Mouse (Mus musculus) right cerebral cortex, postnatal 36 days (tissue): ENCODE data around the gene Cyp2b10.
"Not testable (repeated sequence)": the region's sequence is repeated elsewhere in the genome, so short reads cannot be mapped to it uniquely, and the experiment has no call there.

Experiments used
- DNase-seq, 2 experiments: peaks; one replicate each; pipeline ENCODE4 v3.0.0; 2022; ENCODE audit warnings: low spot score in 2 of 2, mixed read lengths in 1 of 2

The Cyp2b10 gene

DNA sequence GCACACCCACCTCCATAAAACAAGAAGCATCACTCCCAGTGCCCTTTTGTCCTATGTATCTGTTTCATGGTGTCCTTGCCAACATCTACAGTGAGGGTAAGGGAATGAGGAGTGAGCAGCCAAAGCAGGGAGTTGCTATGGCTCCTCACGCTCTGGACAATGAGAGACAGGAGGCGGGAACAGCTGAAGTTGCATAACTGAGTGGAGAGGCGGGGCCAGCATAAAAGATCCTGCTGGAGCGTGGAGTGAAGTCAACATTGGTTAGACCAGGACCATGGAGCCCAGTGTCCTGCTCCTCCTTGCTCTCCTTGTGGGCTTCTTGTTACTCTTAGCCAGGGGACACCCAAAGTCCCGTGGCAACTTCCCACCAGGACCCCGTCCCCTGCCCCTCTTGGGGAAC is at the start of gene Cyp2b10:
Gene Cyp2b10, plus strand, starts transcription at position 210 of the 400 bp plus-strand sequence.
- DNase-seq = no peak

DNA sequence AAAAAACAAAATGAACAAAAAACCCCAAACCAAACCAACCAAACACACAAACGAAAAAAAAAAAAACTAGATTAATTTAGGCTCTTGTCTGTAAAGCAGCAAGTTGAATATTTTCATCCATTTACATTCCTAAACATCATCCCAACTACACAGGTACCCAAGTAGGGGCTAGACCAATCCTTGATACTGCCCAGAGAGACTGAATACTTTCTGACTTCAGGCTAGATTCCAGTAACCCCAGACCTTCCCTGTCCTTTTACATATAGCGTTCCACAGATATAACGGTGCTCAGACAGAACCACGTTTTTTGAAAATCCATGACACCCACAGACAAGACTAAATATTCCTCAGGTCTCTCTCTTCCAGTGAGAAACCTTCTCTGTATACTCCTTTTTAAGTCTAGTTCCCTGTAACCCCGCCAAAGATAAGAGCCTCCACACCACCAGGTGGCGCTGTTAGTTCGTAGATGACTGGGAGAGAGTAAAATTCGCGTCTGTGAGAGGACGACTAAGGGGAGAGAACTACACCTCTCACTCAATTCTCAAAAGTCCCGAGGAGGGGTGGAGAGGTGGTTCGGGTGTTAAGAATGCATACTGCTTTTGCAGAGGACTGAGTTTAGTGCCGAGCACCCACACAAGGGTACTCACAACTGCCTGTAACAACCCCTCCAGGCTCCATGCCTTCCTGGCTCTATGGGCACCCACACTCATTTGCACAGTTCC is 49.5 kb upstream of the Cyp2b10 start:
- DNase-seq = peak; percentile 54 to 59

DNA sequence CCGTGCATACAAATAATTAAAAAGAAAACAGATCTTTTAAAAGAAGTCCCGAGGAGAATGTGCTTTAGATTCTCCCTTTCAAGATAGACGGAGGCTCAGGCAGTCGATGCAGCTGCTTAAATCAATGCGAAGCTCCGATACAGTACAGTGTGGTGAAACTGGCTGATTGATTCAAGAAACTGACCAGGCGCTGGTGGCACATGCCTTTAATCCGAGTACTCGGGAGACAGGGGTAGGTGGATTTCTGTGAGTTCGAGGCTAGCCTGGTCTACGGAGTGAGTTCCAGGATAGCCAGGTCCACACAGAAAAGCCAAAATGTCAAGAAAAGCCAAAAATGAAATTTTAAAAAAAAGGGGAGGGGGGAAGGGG is 49.0 kb upstream of the Cyp2b10 start:
- no peak for DNase-seq

DNA sequence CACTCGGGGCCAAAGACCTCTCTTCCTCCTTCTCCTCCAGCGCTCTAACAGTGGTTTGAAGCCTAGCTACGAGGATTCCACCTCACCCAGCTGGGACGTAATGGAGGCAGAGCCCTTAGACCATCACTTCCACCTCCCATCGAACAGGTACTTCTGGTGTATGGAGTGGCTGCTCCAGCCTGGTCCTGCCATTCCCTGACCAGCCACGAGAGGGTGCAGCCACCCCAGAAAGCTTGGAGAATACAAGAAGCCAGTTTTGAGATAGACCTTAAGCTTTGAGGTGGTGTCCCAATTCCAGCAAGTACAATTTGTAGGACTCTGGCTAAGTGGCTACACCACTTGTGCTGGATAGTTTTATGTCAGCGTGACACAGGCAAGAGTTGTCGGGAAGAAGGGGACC is 42.3 kb upstream of the Cyp2b10 start:
- DNase-seq = peak; percentile 8 to 30

DNA sequence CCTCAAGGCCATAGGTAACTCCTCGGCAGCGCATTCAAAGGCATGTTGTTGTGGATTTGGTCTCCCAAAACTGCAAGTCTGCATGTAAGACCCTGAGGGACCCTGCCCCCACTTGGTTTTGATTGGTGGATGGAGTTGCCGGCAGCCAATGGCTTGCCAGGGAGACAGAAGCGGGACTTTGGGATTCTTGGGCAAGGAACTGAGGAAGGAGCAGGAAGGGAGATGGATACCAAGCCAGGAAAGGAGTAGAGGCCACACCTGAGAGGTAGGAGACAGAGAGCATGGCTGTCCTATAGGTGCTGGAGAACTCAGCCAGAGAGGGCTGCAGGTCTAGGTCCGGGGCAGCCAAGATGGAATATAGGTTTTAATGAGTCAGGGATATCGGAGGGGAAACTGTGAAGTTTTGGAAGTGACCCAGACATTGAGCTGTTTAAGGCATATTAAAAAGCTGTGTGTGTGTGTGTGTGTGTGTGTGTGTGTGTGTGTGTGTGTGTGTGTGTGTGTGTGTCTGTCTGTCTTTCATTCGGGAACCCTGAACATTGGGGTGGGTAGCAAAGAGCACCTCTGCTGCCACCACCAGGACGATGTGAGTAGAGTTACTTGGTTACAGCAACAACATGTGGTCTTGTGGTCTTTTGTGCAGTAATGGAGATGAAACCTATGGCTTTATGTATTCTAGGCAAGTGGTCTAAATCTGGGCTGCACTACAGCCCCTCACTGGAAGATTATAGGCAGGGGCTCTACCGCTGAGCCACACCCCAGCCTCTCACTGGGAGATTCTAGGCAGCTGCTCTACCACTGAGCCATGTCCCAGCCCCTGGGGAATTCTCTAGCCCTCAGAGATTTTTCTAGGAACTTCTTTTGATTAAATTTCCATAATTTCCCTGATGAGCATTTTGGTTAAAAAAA is 37.2 kb upstream of the Cyp2b10 start:
- DNase-seq = no peak

DNA sequence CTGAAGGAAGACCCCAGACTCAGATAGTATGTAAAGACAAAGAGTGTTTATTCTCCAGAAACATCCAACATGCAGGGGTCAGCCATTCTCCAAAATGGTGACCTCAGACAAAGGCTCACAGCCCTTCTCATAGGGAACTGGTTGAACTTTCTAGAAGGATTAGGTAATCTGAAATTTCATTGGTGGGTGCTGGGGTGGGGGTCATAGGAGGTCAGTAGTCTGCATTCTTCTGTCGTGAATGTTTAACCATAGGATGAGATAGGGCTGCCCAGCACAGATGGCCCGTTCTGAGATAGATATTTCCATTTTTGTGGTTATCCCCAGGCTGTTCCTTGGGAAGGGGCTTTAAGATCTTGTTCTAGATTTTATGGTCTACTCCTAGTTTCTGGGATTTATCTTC is 35.1 kb upstream of the Cyp2b10 start:
- no peak for DNase-seq

DNA sequence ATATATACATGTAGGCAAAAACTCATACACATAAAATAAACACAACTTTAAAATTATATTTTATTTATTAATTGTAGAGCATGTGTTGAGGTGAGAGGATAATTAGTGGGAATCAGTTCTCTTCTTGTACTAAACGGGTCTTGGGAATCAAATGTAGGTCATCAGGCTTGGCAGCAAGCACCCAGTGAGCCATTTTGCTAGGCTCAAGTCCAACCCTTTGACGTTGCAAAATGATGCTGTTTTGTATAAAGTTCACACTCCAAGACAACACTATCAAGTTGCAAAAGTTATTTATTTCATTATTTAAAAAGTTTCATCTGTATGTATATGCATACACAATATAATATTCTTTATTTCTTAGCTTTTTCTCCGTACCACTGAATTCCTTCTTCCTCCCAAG is 33.7 kb upstream of the Cyp2b10 start:
- DNase-seq = no peak

DNA sequence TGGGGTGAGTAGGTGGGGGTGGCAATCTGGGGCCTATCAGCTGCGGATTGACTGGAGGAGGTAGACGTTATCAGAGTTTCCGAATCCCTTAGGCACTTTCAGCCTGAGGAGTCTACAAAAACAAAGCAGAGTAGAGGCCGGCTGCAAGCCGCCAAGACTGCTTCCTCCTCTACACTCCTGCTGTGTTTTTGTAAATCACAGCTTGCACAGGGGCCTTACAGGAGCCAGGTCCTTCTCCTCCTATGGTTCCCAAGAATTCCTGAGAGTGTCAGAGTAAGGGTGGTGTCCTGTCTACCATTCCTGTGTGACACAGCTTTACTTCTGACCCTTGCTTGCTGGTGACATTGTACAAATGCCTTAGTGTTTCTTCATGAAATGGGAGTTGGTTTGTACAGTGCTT is 32.6 kb upstream of the Cyp2b10 start:
- no peak for DNase-seq

DNA sequence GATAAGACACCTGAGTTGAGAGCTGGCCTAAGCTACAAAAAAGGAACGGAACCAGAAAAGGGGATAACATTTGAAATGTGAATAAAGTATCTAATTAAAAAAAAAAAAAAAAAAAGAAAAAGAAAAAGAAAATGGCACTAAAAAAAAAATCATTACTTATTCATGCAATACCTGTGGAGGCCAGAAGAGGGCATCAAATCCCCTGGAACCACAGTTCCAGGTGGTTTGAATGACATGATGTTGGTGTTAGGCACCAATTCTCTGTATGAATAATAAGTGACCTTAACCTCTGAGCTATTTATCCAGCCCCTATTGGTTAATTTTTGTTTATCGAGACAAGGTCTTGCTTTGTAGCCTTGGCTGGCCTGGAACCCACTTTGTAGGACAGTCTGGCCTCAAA is 27.6 kb upstream of the Cyp2b10 start:
- no peak for DNase-seq

DNA sequence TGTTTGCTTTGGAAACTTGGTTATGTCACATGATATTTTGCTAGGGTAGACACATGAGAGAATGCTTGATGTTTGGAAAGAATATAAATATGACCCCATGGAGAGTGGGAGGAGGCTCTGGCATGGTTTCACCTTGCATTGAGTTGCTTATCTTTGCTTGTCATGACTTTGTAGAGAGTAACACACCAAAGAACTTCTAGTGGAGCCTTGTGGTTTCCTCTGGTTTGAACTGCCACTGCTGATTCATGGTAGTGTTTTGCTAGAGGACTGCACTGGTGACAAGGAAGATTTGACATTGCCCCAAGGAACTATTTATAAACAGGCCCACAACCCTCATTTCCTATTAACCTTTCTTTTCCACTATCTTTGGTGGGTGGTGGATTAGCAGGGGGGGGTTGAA is 24.8 kb upstream of the Cyp2b10 start:
- DNase-seq = no peak

DNA sequence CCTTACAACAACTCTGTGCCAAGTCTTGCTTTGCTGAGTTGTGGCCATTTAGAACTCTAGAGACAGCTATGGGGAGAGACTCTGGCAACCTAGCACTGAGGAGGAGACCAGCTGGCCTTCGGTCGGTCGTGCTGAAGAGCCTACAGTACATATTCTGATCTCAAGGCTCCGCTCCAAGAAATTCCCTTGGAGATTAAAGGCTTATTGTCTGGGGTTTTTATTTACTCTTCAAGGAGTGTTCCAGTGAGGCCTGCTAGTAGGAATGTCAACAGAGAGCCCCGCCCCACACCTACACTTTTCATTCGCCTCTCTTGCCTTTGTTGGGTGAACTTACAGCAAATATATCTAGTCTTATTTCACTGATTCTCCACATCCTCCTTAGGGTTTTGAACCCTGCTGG is 18.7 kb upstream of the Cyp2b10 start:
- DNase-seq = no peak

DNA sequence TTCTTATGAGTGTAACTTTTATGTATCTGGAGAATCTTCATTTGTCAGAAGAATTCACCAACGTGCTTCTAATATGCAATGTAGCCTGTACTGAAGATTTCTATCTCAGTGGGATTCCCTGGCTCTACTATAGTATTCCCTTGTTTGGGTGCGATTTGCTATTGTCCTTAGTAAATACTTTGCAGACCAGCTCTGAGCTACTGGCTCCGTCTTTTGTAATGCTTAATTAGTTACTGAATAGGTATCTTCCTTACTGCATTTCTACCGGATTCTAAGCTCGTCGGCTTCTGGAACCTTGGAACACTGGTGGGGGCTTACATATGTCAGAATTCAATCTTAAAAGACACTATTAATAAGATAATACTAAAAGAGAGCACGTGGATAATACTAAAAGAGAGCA is 16.7 kb upstream of the Cyp2b10 start:
- DNase-seq = not testable (repeated sequence)

DNA sequence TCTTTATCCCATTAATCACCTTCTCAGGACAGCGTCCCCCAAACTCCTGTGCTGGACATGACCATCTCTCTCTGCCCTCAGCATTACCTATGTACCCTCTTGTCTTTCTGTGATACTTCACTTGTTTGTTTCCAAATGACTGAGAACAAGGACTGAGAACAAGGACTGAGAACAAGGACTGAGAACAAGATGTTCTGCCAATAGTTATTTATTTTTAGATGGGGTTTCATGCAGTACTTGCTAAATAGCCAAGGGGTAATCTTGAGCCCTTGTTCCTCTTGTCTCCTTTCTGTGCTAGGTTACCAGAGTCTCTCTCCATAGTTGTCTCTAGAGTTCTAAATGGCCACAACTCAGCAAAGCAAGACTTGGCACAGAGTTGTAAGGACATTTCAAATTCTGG is 13.1 kb upstream of the Cyp2b10 start:
- DNase-seq = no peak

DNA sequence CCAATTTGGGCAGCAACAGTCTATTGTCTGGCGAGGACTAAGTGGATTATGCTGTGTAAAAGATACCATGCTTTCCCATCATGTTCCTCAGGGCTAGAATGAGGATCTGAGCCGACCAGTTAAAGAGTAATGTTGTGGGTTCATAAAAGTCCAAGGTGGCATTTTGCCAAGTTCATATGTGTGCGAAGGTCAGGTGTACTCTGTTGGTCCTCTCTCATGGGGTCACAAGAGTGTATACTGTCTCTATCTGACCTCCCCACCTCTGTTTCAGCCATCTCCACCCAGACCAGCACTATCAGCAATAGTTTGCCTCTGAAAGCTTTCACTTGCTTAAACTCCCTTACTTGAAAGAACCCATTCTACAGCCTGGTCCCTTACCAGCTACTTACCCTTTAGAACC is 9.7 kb upstream of the Cyp2b10 start:
- DNase-seq = no peak

DNA sequence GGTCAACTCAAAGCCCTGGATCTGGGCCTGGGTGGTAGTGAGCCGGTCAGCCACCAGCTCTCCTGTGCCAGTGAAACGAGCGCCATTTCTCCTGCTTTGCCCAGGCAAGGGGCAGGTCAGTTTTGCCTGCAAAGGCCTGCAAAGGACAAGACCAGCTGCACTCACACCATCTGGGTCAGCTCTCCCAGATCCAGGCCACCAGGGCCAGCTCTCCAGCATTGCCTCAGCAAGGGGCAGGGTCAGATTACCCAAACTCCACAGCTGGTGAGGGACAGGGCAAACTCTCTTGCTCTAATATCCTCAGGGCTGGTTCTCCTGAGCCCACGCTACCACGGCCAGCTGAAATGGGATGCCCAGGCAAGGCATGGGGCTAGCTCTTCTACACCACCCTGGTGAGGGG is 4.3 kb upstream of the Cyp2b10 start:
- no peak for DNase-seq

DNA sequence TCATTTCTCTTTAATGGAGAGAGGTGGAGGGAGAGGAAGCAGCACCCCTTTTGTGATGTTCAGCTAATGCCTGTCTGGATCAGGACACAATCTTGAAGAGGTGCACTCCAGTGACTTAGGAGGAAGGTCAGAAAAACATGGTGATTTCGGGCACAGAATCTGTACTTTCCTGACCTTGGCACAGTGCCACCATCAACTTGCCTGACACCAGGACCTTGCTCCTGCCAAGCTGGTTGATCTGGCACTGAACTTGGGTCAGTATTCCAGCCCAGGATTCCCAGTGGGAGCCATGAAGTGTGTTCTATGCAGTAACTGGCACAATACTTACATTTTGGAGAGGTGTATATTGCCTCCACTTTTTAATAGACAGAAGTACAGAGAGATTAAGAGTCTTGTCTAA is 2.3 kb upstream of the Cyp2b10 start:
- no peak for DNase-seq

DNA sequence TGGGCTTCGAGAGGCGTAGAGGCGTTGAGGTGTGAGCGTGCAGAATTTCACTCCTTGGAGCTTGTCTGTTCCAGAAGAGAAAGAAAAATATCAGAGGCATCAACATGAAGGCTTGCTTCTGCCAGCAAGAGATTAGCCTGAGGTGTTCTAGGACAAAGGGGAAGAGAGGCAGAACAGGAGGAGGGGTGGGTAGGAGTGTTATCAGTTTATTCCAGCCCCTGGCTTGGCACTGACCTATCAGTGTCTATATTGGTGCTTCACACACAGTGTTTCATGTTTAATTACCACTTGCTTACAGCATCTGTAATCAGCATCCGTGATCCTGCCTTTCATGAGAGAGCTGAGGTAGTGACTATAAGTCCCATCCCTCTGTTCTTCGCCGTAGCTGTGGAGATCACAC is 644 bp downstream of the Cyp2b10 start:
- DNase-seq = no peak

DNA sequence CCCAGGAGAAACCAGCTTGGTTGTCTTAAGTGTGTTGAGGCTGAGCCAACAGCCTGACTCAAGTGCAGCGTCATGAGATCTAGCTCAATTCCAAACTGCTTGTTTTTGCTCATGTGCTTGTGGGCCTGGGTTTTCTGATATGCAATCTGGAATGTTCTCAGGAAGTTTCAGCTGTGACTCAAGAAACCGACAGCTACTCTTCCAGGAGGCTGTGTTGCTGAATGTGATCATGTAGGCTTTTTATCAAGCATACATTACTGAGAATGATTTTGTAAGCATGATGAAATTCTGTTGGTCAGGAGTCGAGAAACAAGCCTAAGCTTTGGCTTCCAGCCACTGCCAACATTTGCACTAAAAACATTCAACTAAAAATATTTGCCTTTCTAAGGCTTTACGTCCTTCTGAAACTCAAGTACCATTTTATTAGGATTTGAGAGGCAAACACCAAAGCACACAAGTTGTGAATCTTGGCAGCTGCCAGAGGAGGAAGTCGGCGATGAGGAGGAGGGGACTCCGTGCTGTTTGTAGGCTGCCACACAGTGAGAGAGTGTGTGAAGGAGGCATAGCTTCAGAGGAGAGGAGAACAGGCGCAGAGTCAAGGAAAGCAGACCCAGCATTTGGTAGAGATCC is 4.8 kb downstream of the Cyp2b10 start:
- no peak for DNase-seq

DNA sequence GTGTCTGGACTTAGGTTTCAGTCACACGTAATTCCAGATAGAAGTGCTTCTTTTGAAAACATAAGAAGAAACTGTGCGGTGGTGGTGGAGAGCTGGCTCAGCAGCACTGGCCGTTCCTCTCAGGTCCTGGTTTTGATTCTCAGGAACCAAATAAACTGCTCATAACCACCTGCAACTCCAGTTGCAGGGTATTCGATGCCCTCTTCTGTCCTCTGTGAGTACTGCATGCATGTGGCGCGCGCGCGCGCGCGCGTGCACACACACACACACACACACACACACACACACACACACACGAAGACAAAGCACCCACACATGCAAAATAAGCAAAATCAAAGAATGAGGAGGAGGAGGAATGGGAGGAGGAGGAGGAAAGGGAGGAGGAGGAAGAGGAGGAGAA is 5.7 kb downstream of the Cyp2b10 start:
- DNase-seq = no peak

DNA sequence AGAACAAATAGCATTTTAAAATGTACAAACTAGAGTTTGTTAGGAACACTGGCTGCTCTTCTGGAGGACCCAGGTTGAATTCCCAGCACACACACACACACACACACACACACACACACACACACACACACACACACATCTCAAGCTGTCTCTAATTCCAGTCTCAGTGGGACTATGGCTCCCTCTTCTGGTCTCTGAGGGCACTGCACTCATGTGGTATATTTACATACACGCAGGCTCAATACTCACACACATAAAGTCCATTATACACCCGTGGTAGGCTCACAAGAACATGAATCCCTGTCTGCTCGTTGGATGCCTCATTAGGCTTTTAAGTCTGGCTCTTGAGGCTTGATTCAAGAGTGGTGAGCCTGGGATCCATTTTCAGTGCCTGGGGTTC is 6.6 kb downstream of the Cyp2b10 start:
- DNase-seq = no peak

DNA sequence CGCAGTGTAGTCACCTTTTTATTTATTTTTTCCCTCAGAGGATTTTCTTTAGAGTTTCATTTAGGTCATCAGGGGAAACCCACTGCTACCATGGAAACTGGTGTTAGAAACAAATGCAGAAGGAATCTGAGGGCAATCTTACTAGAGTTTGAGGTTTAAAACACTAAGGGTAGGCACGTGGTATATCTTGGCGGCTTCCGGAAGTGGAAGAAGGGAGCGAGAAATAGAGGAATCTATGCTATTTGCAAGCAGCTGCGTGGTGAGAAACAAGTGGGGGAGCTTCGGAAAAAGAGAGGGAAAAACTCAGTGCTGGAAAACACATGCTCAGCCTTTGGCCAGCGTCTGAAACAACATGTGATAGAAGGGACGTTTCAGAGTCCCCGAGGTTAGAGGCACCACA is 7.1 kb downstream of the Cyp2b10 start:
- no peak for DNase-seq

DNA sequence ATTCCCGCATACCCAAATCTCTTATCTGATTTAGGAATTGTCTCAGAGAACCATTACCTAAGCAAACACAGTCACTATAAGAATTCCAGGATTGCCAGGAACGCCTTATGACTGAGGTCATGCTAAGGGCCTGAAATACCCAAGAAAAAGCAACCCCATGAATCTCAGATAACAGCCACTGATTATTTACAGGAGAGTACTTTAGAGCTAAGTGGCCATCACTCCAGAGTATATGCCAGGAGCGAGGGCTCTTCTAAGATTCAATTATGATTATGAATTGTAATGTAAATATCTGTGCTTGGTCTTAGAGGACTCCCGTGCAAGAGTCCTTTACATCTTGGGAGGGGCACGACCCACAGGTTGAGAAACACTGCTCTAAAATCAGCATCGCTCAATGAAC is 10.0 kb downstream of the Cyp2b10 start:
- no peak for DNase-seq

DNA sequence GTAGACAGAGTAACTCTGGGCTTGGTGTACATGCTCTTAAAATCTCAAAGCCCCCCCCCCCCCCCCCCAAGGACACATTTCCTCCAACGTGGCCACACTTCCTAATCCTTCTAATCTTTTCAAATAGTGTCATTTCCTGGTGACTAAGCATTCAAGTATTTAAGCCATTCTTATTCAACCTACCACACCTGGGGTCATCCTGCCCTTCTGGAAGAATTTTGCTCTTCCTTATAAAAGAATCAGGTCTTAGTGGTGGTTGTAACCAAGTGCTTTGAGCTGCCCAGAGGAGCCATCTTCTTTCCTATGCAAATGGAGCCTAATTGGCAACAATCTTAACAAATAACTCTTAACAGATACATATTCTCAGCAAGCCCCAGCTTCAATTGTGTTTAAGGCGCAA is 12.6 kb downstream of the Cyp2b10 start:
- no peak for DNase-seq
